Mouse (Mus musculus): ENCODE data around the gene Chpf. TPM values are rescaled to one million over a fixed set of nuclear protein-coding genes. Genes with fewer than 3 reads are reported as not detected.

Chpf gene
- polyA plus RNA-seq, 1 experiment from 2014 or later, result 23.9 TPM

GRCm38 (mm10) chr1:75502945-75503650 lies 24.0 kb upstream of the Chpf start:
- H3K9ac ChIP-seq (ENCODE audit: low read length), result no peak overlapping the region
- no peaks in the 10 kb centered on the region for H3K9me3 ChIP-seq (replicated peaks; ENCODE audit: control insufficient read depth, low read length)
- peaks cover 30% of the 10 kb centered on the region for H3K4me1 ChIP-seq (ENCODE audit: control insufficient read depth, insufficient read depth, low read length)
- 75% methylated on average over 25 of the region's 25 CpGs for WGBS
- H3K4me3 ChIP-seq (ENCODE audit: low read length), result no peak overlapping the region
- no peak for ATAC-seq (replicated peaks; ENCODE audit: extremely low read depth, insufficient read depth, low FRiP score)
- no peaks in the 10 kb centered on the region for H3K27me3 ChIP-seq (ENCODE audit: control insufficient read depth, insufficient read depth, low read length)
- H3K4me2 ChIP-seq (ENCODE audit: low read depth, low read length), result peak overlapping the region; percentile 89
- H3K27ac ChIP-seq (ENCODE audit: low read length), result no peak overlapping the region
- H3K36me3 ChIP-seq (ENCODE audit: control insufficient read depth, insufficient read depth), result peaks cover 40% of the 10 kb centered on the region

- Histone ChIP-seq H3K27me3 (ENCODE audit: control insufficient read depth, insufficient read depth, low read length) (no peaks in the 10 kb centered on the region), H3K4me3 (ENCODE audit: low read length) (no peak overlapping the region), H3K9me3 (replicated peaks; ENCODE audit: control insufficient read depth, low read length) (no peaks in the 10 kb centered on the region), H3K4me1 (ENCODE audit: control insufficient read depth, insufficient read depth, low read length) (peaks cover 25% of the 10 kb centered on the region), H3K4me2 (ENCODE audit: low read depth, low read length) (no peak overlapping the region), H3K36me3 (ENCODE audit: control insufficient read depth, insufficient read depth) (peaks cover 51% of the 10 kb centered on the region), H3K9ac (ENCODE audit: low read length) (no peak overlapping the region), H3K27ac (ENCODE audit: low read length) (no peak overlapping the region)
- ATAC-seq (replicated peaks; ENCODE audit: extremely low read depth, insufficient read depth, low FRiP score), result no peak
- WGBS, result 95% methylated on average over 9 of the region's 9 CpGs
Measured at GRCm38 (mm10) chr1:75501905-75502304, 22.8 kb upstream of the Chpf start.

- Histone ChIP-seq H3K4me2 (ENCODE audit: low read depth, low read length) (no peak overlapping the region), H3K4me1 (ENCODE audit: control insufficient read depth, insufficient read depth, low read length) (peaks cover 16% of the 10 kb centered on the region), H3K27ac (ENCODE audit: low read length) (no peak overlapping the region), H3K9me3 (replicated peaks; ENCODE audit: control insufficient read depth, low read length) (no peaks in the 10 kb centered on the region), H3K4me3 (ENCODE audit: low read length) (no peak overlapping the region), H3K9ac (ENCODE audit: low read length) (no peak overlapping the region), H3K36me3 (ENCODE audit: control insufficient read depth, insufficient read depth) (peaks cover 68% of the 10 kb centered on the region), H3K27me3 (ENCODE audit: control insufficient read depth, insufficient read depth, low read length) (no peaks in the 10 kb centered on the region)
- ATAC-seq (replicated peaks; ENCODE audit: extremely low read depth, insufficient read depth, low FRiP score), result no peak
- 79% methylated on average over 7 of the region's 7 CpGs for WGBS
Measured at GRCm38 (mm10) chr1:75499441-75499840, 20.3 kb upstream of the Chpf start.

- H3K9me3 ChIP-seq (replicated peaks; ENCODE audit: control insufficient read depth, low read length), result no peaks in the 10 kb centered on the region
- no peak overlapping the region for H3K4me3 ChIP-seq (ENCODE audit: low read length)
- no peak overlapping the region for H3K4me2 ChIP-seq (ENCODE audit: low read depth, low read length)
- H3K27ac ChIP-seq (ENCODE audit: low read length), result no peak overlapping the region
- H3K9ac ChIP-seq (ENCODE audit: low read length), result no peak overlapping the region
- no peaks in the 10 kb centered on the region for H3K27me3 ChIP-seq (ENCODE audit: control insufficient read depth, insufficient read depth, low read length)
- H3K36me3 ChIP-seq (ENCODE audit: control insufficient read depth, insufficient read depth), result peaks cover 68% of the 10 kb centered on the region
- ATAC-seq (replicated peaks; ENCODE audit: extremely low read depth, insufficient read depth, low FRiP score), result no peak
- WGBS, result 85% methylated on average over 4 of the region's 4 CpGs
- peaks cover 11% of the 10 kb centered on the region for H3K4me1 ChIP-seq (ENCODE audit: control insufficient read depth, insufficient read depth, low read length)
Measured at GRCm38 (mm10) chr1:75498897-75499296, 19.8 kb upstream of the Chpf start.

GRCm38 (mm10) chr1:75494878-75495548 lies 15.9 kb upstream of the Chpf start:
- no peak for ATAC-seq (replicated peaks; ENCODE audit: extremely low read depth, insufficient read depth, low FRiP score)
- no peak overlapping the region for H3K27ac ChIP-seq (ENCODE audit: low read length)
- H3K9me3 ChIP-seq (replicated peaks; ENCODE audit: control insufficient read depth, low read length), result no peaks in the 10 kb centered on the region
- H3K27me3 ChIP-seq (ENCODE audit: control insufficient read depth, insufficient read depth, low read length), result peaks cover 1% of the 10 kb centered on the region; the same call in 1 of the 2 replicates
- no peak overlapping the region for H3K4me2 ChIP-seq (ENCODE audit: low read depth, low read length)
- 65% methylated on average over 12 of the region's 12 CpGs for WGBS
- no peak overlapping the region for H3K4me3 ChIP-seq (ENCODE audit: low read length)
- H3K36me3 ChIP-seq (ENCODE audit: control insufficient read depth, insufficient read depth), result peaks cover 78% of the 10 kb centered on the region
- no peak overlapping the region for H3K9ac ChIP-seq (ENCODE audit: low read length)
- no peaks in the 10 kb centered on the region for H3K4me1 ChIP-seq (ENCODE audit: control insufficient read depth, insufficient read depth, low read length)

GRCm38 (mm10) chr1:75492579-75493170 lies 13.6 kb upstream of the Chpf start:
- peaks cover 5% of the 10 kb centered on the region; the same call in 1 of the 2 replicates for H3K4me1 ChIP-seq (ENCODE audit: control insufficient read depth, insufficient read depth, low read length)
- 65% methylated on average over 24 of the region's 24 CpGs for WGBS
- no peak for ATAC-seq (replicated peaks; ENCODE audit: extremely low read depth, insufficient read depth, low FRiP score)
- H3K9ac ChIP-seq (ENCODE audit: low read length), result no peak overlapping the region
- H3K27ac ChIP-seq (ENCODE audit: low read length), result no peak overlapping the region
- H3K36me3 ChIP-seq (ENCODE audit: control insufficient read depth, insufficient read depth), result peaks cover 65% of the 10 kb centered on the region
- no peak overlapping the region for H3K4me2 ChIP-seq (ENCODE audit: low read depth, low read length)
- no peak overlapping the region for H3K4me3 ChIP-seq (ENCODE audit: low read length)
- H3K27me3 ChIP-seq (ENCODE audit: control insufficient read depth, insufficient read depth, low read length), result peaks cover 18% of the 10 kb centered on the region
- H3K9me3 ChIP-seq (replicated peaks; ENCODE audit: control insufficient read depth, low read length), result no peaks in the 10 kb centered on the region

- peaks cover 49% of the 10 kb centered on the region for H3K36me3 ChIP-seq (ENCODE audit: control insufficient read depth, insufficient read depth)
- no peak for ATAC-seq (replicated peaks; ENCODE audit: extremely low read depth, insufficient read depth, low FRiP score)
- peaks cover 27% of the 10 kb centered on the region for H3K27me3 ChIP-seq (ENCODE audit: control insufficient read depth, insufficient read depth, low read length)
- WGBS, result 79% methylated on average over 34 of the region's 34 CpGs
- H3K9ac ChIP-seq (ENCODE audit: low read length), result no peak overlapping the region
- peaks cover 8% of the 10 kb centered on the region; the same call in 1 of the 2 replicates for H3K4me1 ChIP-seq (ENCODE audit: control insufficient read depth, insufficient read depth, low read length)
- no peaks in the 10 kb centered on the region for H3K9me3 ChIP-seq (replicated peaks; ENCODE audit: control insufficient read depth, low read length)
- H3K27ac ChIP-seq (ENCODE audit: low read length), result no peak overlapping the region
- H3K4me3 ChIP-seq (ENCODE audit: low read length), result no peak overlapping the region
- H3K4me2 ChIP-seq (ENCODE audit: low read depth, low read length), result no peak overlapping the region
Measured at GRCm38 (mm10) chr1:75490785-75491551, 11.9 kb upstream of the Chpf start.

GRCm38 (mm10) chr1:75487405-75488161 lies 8.5 kb upstream of the Chpf start:
- Histone ChIP-seq H3K4me2 (ENCODE audit: low read depth, low read length) (peak overlapping the region; percentile 70), H3K9ac (ENCODE audit: low read length) (no peak overlapping the region; the same call in 1 of the 2 replicates), H3K36me3 (ENCODE audit: control insufficient read depth, insufficient read depth) (peaks cover 33% of the 10 kb centered on the region), H3K27me3 (ENCODE audit: control insufficient read depth, insufficient read depth, low read length) (peaks cover 54% of the 10 kb centered on the region), H3K27ac (ENCODE audit: low read length) (no peak overlapping the region), H3K4me1 (ENCODE audit: control insufficient read depth, insufficient read depth, low read length) (peaks cover 8% of the 10 kb centered on the region; the same call in 1 of the 2 replicates), H3K4me3 (ENCODE audit: low read length) (peak overlapping the region; percentile 47), H3K9me3 (replicated peaks; ENCODE audit: control insufficient read depth, low read length) (no peaks in the 10 kb centered on the region)
- ATAC-seq (replicated peaks; ENCODE audit: extremely low read depth, insufficient read depth, low FRiP score), result peak; percentile 55
- WGBS, result 8% methylated on average over 62 of the region's 62 CpGs
